Mouse (Mus musculus): ENCODE results near the gene Hexdc.

Gene Hexdc

GRCm38 (mm10) chr11:121228129-121229017, 24.1 kb downstream of the Hexdc start:
- no peak for DNase-seq (ENCODE audit: low read depth)

GRCm38 (mm10) chr11:121229018-121229439, 24.8 kb downstream of the Hexdc start, which contains the start of gene Cybc1:
Gene Cybc1, minus strand, starts transcription at chr11:121229322.
- peak; percentile 65 for DNase-seq (ENCODE audit: low read depth)

- DNase-seq (ENCODE audit: low read depth): no peak
Measured at GRCm38 (mm10) chr11:121231191-121231590, 27.0 kb downstream of the Hexdc start.

- DNase-seq (ENCODE audit: low read depth): no peak
Measured at GRCm38 (mm10) chr11:121231628-121232291, 27.5 kb downstream of the Hexdc start.

- no peak for DNase-seq (ENCODE audit: low read depth)
Measured at GRCm38 (mm10) chr11:121232706-121233105, 28.5 kb downstream of the Hexdc start.

GRCm38 (mm10) chr11:121235475-121236238, 31.4 kb downstream of the Hexdc start:
- DNase-seq (ENCODE audit: low read depth): no peak

GRCm38 (mm10) chr11:121236564-121237344, 32.5 kb downstream of the Hexdc start, which contains the start of gene Narf:
Gene Narf, plus strand, starts transcription at chr11:121237253.
- DNase-seq (ENCODE audit: low read depth): peak; percentile 99

GRCm38 (mm10) chr11:121237345-121238128, 33.3 kb downstream of the Hexdc start:
- DNase-seq (ENCODE audit: low read depth): no peak

- no peak for DNase-seq (ENCODE audit: low read depth)
Measured at GRCm38 (mm10) chr11:121239669-121240068, 35.4 kb downstream of the Hexdc start.

GRCm38 (mm10) chr11:121250196-121250595, 46.0 kb downstream of the Hexdc start:
- DNase-seq (ENCODE audit: low read depth): no peak

GRCm38 (mm10) chr11:121259160-121260100, 55.2 kb downstream of the Hexdc start, which contains the start of gene Foxk2:
Gene Foxk2, plus strand, starts transcription at chr11:121259990.
- DNase-seq (ENCODE audit: low read depth): peak; percentile 62

- DNase-seq (ENCODE audit: low read depth): no peak
Measured at GRCm38 (mm10) chr11:121260211-121260906, 56.1 kb downstream of the Hexdc start.

GRCm38 (mm10) chr11:121261074-121261473, 56.8 kb downstream of the Hexdc start:
- DNase-seq (ENCODE audit: low read depth): no peak

Data from fibroblast of lung, adult 2 months (primary cell).